Comparison of ENCODE assay signal across 19 mouse cellular contexts in genomic region chr12:35154149-35154548, GRCm38 (mm10).
"Had no signal": no experiment of that assay in that cellular context is flagged by ENCODE, and none has a peak within 500 bp of the region (broad histone marks: within the 10 kb centered on the region; RNA-seq: fewer than 3 reads in every experiment).

No protein-coding gene starts in this region.

- H3K4me3 ChIP-seq: layer of hippocampus, adult 2 months; liver, embryonic 13.5 days; megakaryocyte, embryonic 14.5 days; midbrain, embryonic 10.5 days; midbrain, embryonic 15.5 days; neural tube, embryonic 13.5 days; stomach, embryonic 15.5 days had no signal

- H3K4me1 ChIP-seq: liver, embryonic 13.5 days; midbrain, embryonic 15.5 days; neural tube, embryonic 13.5 days; stomach, embryonic 15.5 days had no signal

- ATAC-seq: intestine, postnatal 0 days; midbrain, embryonic 15.5 days had no signal

- H3K27ac ChIP-seq: kidney, postnatal 0 days; layer of hippocampus, adult 2 months; liver, embryonic 13.5 days; midbrain, embryonic 10.5 days; midbrain, embryonic 15.5 days; neural tube, embryonic 13.5 days; stomach, embryonic 15.5 days had no signal

- H3K36me3 ChIP-seq: liver, embryonic 13.5 days; midbrain, embryonic 10.5 days; midbrain, embryonic 15.5 days; stomach, embryonic 15.5 days had no signal

- DNase-seq: kidney, adult 2 months; kidney, postnatal 25 days; layer of hippocampus, adult 9-11 months; liver, embryonic 13.5 days; lung, adult 2 months; lung, postnatal 14 days; lung, postnatal 4 days; retina, postnatal 1 day; right cerebral cortex, postnatal 25 days; spleen, adult 18-20 months; thymus, postnatal 25 days had no signal

- H3K9ac ChIP-seq: liver, embryonic 13.5 days; midbrain, embryonic 15.5 days; neural tube, embryonic 13.5 days; stomach, embryonic 15.5 days had no signal

- H3K4me2 ChIP-seq: liver, embryonic 13.5 days; midbrain, embryonic 15.5 days; neural tube, embryonic 13.5 days; stomach, embryonic 15.5 days had no signal

- H3K9me3 ChIP-seq: liver, embryonic 13.5 days; megakaryocyte, embryonic 14.5 days; midbrain, embryonic 10.5 days; midbrain, embryonic 15.5 days; neural tube, embryonic 13.5 days; stomach, embryonic 15.5 days had no signal

- H3K27me3 ChIP-seq: liver, embryonic 13.5 days; midbrain, embryonic 15.5 days; neural tube, embryonic 13.5 days; stomach, embryonic 15.5 days had no signal
